ENCODE assay signal across 8 mouse cellular contexts in genomic region chr7:115217255-115217654, GRCm38 (mm10).
DNase-seq lines count a peak whose midpoint lies in the region; ATAC-seq lines count a peak whose summit lies in the region.

No protein-coding gene starts in this region.

- no peaks in the 10 kb centered on the region for H3K36me3 ChIP-seq in liver, embryonic 15.5 days (replicated peaks)

- WGBS in liver, embryonic 15.5 days (ENCODE audit: insufficient replicate concordance), result 21% methylated on average over 5 of the region's 5 CpGs

- ATAC-seq in liver, embryonic 15.5 days (ENCODE audit: insufficient read depth), result no peak

- peak overlapping the region; percentile 10; the same call in 1 of the 2 replicates for H3K4me3 ChIP-seq in liver, embryonic 15.5 days (replicated peaks)

- H3K4me1 ChIP-seq in liver, embryonic 15.5 days (replicated peaks), result peaks cover 4% of the 10 kb centered on the region

- no peak overlapping the region for H3K9ac ChIP-seq in liver, embryonic 15.5 days

- DNase-seq in kidney, adult 11 months, result peak; percentile 6
- DNase-seq in kidney, adult 8-10 months, result no peak
- DNase-seq in embryo, embryonic 11 days, result peak; percentile 57
- peak; percentile 6 to 20 for DNase-seq in heart, postnatal 14 days
- no peak for DNase-seq in layer of hippocampus, adult 9-11 months
- DNase-seq in spleen, postnatal 36 days (ENCODE audit: low spot score in 2 of 2), result no peak
- DNase-seq in cerebellum, postnatal 4 days (ENCODE audit: low spot score in 2 of 2), result no peak

- no peak overlapping the region for H3K27ac ChIP-seq in liver, embryonic 15.5 days (replicated peaks)

- H3K4me2 ChIP-seq in liver, embryonic 15.5 days, result peak overlapping the region; percentile 58

- H3K27me3 ChIP-seq in liver, embryonic 15.5 days, result no peaks in the 10 kb centered on the region

- intact Hi-C loops in heart, postnatal 14 days (cut with DNase I), result loop anchor here (5.0 kb wide), 2 partner anchors 150 to 295 kb away; no protein-coding TSS in a partner anchor

- H3K9me3 ChIP-seq in liver, embryonic 15.5 days (replicated peaks), result no peaks in the 10 kb centered on the region

Comparison
In these comparisons a context has a peak if more than half of its experiments do, and no peak if none do; other contexts are left out.
1. DNase-seq: peak in kidney, adult 11 months (single experiment), embryo, embryonic 11 days (single experiment) and heart, postnatal 14 days (2 of 2); none in kidney, adult 8-10 months (0 of 2), layer of hippocampus, adult 9-11 months (single experiment), spleen, postnatal 36 days (0 of 2) and cerebellum, postnatal 4 days (0 of 2).